Mouse (Mus musculus) limb, embryonic 12.5 days (tissue): Measurements from ENCODE around the gene Tmem50a. TPM values are rescaled to one million over a fixed set of nuclear protein-coding genes. Genes with fewer than 3 reads are reported as not detected.

Experiments
- ATAC-seq: fragments of 200-750 bp; cut with Nextera tagmentation; 2 replicates; pipeline ENCODE4 v1.8.0; 2017; ENCODE audit warnings: low read depth, moderate TSS enrichment; ENCODE audit not compliant: insufficient number of reproducible peaks, insufficient read depth, low FRiP score, low TSS enrichment
- H3K27ac ChIP-seq: fragments of 300-500 bp; sonication (generic); 2 replicates; pipeline ENCODE4 v1.5.1; 2016; ENCODE audit warnings: mild to moderate bottlenecking, moderate library complexity
- H3K27me3 ChIP-seq: fragments of 300-500 bp; sonication (generic); 2 replicates; pipeline ENCODE4 v1.6.1; 2016; ENCODE audit warnings: mild to moderate bottlenecking, moderate library complexity
- H3K36me3 ChIP-seq: fragments of 300-500 bp; sonication (generic); 2 replicates; pipeline ENCODE4 v1.6.1; 2016; ENCODE audit warnings: mild to moderate bottlenecking, moderate library complexity
- H3K4me1 ChIP-seq: fragments of 300-500 bp; sonication (generic); replicated peaks from 2 replicates; pipeline ENCODE4 v1.6.1; 2016
- H3K4me2 ChIP-seq: fragments of 300-500 bp; sonication (generic); 2 replicates; pipeline ENCODE4 v1.6.1; 2016; ENCODE audit warnings: mild to moderate bottlenecking, moderate library complexity
- H3K4me3 ChIP-seq: fragments of 300-500 bp; sonication (generic); replicated peaks from 2 replicates; pipeline ENCODE4 v1.5.1; 2016; ENCODE audit warnings: mild to moderate bottlenecking
- H3K9ac ChIP-seq: fragments of 300-500 bp; sonication (generic); replicated peaks from 2 replicates; pipeline ENCODE4 v1.6.1; 2016; ENCODE audit warnings: mild to moderate bottlenecking, moderate library complexity
- H3K9me3 ChIP-seq: fragments of 300-500 bp; sonication (generic); 2 replicates; pipeline ENCODE4 v1.6.1; 2016; ENCODE audit warnings: mild to moderate bottlenecking, moderate library complexity
- WGBS: fragments of 180-500 bp; shearing (Covaris S2); methylation state at CpG from one replicate; pipeline ENCODE4 v1.1.7; 2016; 5-methylcytosine and 5-hydroxymethylcytosine counted together
- polyA plus RNA-seq: library from polyadenylated mRNA; unstranded; fragments of >200 nt; fragmentation: Nextera tagmentation; extraction: Ambion mirVana; gene quantifications from 2 replicates; pipeline ENCODE4 v1.2.1, GENCODE M21; 2016

The Tmem50a gene
- polyA plus RNA-seq, 1 experiment from 2014 or later, result 159 TPM

DNA sequence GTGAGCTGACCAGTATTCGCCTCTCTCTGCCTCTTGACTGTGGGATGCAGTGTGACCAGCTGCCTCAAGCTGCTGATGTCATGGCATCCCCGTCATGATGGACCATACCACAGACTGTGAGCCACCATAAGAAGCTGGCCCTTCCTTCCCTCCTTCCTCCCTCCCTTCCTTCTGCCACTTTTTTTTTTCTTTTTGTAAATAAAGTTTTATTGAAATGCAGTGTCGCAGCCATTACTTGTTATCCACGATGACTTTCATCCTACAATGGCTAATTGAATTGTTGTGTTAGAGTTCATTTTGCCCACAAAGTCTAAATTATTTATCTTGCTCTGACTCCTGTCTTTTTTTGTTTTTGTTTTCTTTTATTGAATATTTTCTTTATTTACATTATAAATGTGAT, 56.3 kb downstream of the Tmem50a start:
- peaks cover 13% of the 10 kb centered on the region for H3K27me3 ChIP-seq
- H3K27ac ChIP-seq, result no peak overlapping the region
- H3K36me3 ChIP-seq, result no peaks in the 10 kb centered on the region
- H3K9me3 ChIP-seq, result no peaks in the 10 kb centered on the region
- 0 out of 2 replicates have a peak, but pooled peaks cover 13% of the 10 kb centered on the region for H3K4me1 ChIP-seq
- 86% methylated on average over 4 of the region's 4 CpGs for WGBS
- no peak overlapping the region for H3K4me3 ChIP-seq
- H3K4me2 ChIP-seq, result no peak overlapping the region
- no peak for ATAC-seq
- no peak overlapping the region for H3K9ac ChIP-seq

DNA sequence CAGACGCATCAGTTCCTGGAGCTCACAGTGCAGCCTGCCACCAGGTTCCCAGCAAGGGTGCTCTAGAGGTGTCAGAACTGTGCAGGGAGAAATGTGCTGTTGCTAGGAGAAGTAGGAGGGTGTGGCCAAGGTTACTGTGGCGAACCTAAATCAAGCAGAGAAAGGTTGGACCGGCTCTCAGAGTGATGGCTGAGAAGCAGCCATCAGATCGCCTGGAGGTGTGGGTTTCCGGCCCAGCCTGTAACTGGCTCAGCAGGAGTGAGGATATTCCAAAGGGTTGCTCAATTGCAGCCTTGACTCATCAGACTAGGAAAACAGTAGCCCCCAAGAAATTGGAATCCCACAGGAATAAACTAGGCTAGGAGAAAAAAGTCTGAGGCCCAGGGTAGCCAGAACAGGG, 58.3 kb downstream of the Tmem50a start:
- H3K36me3 ChIP-seq, result no peaks in the 10 kb centered on the region
- WGBS, result 17% methylated on average over 5 of the region's 5 CpGs
- H3K4me2 ChIP-seq, result no peak overlapping the region
- H3K4me1 ChIP-seq, result peaks cover 19% of the 10 kb centered on the region
- H3K4me3 ChIP-seq, result no peak overlapping the region
- H3K9me3 ChIP-seq, result no peaks in the 10 kb centered on the region
- H3K9ac ChIP-seq, result no peak overlapping the region
- peaks cover 13% of the 10 kb centered on the region for H3K27me3 ChIP-seq
- ATAC-seq, result no peak
- H3K27ac ChIP-seq, result no peak overlapping the region

DNA sequence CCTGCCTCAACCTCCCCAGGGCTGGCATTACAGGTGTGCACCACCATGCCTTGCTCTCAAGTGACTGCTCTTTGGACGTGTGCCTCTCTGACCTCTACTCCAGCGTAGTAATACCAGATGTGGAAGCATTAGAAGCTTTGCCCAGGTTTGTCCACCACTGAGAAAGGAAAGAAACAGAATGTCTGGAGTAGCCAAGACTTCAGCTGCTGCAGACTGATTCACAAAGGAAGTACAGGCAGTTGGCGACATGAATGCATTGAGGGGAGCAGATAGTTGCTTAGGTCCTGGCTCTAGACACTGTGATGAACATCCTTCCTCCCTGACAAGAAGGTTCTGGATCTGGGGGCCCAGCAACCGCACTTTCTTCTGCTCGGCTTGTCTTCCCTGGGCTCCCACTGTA, 58.8 kb downstream of the Tmem50a start:
- Histone ChIP-seq H3K36me3 (no peaks in the 10 kb centered on the region), H3K4me1 (peaks cover 24% of the 10 kb centered on the region), H3K4me3 (no peak overlapping the region), H3K27ac (no peak overlapping the region), H3K9ac (0 out of 2 replicates have a peak overlapping the region, but pooled peaks have one; percentile 27), H3K9me3 (no peaks in the 10 kb centered on the region), H3K27me3 (peaks cover 13% of the 10 kb centered on the region), H3K4me2 (no peak overlapping the region)
- ATAC-seq, result no peak
- 50% methylated on average over 5 of the region's 5 CpGs for WGBS

DNA sequence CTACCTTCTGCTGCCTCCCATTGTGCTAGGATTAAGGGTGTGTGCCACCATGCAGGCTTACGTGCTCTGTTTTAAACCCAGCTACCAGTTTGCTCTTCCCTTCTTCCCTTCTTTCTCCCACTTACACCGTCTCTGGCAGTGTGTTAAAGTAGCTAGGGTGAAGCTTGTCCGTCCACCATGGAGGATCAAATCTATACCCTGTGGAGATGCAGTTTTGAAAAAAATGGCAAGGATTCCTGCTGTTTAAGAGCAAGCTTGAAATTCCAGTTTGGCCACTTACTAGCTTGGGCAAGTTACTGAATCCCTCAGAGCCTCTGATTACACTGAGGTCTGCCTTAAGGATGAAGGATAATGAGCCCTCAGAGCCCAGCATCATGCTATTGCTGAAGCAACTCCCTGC, 59.5 kb downstream of the Tmem50a start:
- no peak overlapping the region for H3K9ac ChIP-seq
- no peak for ATAC-seq
- peaks cover 26% of the 10 kb centered on the region for H3K4me1 ChIP-seq
- no peak overlapping the region for H3K4me2 ChIP-seq
- H3K36me3 ChIP-seq, result no peaks in the 10 kb centered on the region
- no peak overlapping the region for H3K27ac ChIP-seq
- H3K9me3 ChIP-seq, result no peaks in the 10 kb centered on the region
- H3K27me3 ChIP-seq, result peaks cover 13% of the 10 kb centered on the region
- WGBS, result 50% methylated on average over 3 of the region's 3 CpGs
- no peak overlapping the region for H3K4me3 ChIP-seq

DNA sequence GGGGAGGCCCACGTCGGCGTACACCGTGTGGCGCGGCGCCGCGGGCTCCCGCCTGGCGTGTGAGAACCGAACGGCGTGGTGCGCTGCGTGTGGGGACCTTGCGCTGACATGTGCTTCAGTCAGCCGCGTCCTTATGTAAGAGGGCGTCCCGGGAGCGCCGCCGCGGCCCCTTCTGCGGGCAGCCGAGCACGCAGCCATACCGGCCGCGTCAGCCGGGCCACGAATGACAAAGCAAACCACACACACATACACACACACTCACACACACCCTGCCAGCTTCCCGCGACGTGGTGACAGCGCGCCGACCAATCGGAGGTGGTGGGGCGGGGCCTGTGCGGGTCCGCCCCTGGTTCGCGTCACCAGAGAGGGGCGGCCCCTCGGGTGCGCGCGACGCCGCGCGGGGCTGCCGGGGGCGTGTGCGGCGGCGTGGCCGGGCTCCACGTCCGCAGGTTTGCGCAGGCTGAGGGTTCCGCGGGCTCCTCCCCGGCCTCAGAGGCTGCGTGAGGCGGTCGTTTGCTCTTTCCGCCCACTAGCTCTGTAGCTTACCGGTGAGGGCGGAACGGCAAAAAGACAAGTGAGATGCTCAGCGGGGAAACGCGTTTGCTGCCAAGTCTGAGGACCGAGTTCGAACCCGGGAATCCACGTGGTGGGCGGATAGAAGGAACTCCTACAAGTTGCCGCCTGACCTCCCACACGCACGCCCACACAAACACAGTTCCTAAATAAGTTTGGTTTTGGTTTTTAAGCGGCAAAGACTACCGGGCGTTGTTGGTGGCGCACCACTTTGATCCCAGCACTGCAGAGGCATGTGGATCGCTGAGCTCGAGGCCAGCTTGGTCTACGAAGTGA, 61.0 kb downstream of the Tmem50a start:
- Histone ChIP-seq H3K4me3 (peak overlapping the region; percentile 100), H3K27me3 (peaks cover 13% of the 10 kb centered on the region), H3K9me3 (no peaks in the 10 kb centered on the region), H3K4me2 (peak overlapping the region; percentile 76), H3K36me3 (no peaks in the 10 kb centered on the region), H3K4me1 (peaks cover 26% of the 10 kb centered on the region), H3K9ac (peak overlapping the region; percentile 56), H3K27ac (peak overlapping the region; percentile 86)
- WGBS, result under 1% methylated on average over 91 of the region's 91 CpGs
- ATAC-seq, result peak; percentile 90

DNA sequence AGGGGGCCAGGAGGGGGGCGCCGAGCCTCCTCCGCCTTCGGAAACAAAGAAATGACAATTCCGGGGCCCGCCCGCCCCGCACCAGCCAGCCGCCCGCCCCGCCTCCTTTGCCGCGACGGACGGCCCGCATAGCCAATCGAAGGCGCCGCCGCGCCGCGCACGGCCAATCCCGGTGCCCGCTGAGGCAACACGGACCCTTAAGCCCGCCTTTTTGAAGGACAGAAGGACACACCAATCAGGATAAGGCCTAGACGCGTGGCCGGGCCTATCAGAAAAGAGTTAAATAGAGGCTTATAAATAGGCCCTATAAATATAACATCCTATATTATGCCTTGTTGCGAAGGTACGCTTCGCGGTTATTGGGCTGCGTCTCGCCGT, 61.6 kb downstream of the Tmem50a start, which contains the start of gene Maco1:
Gene Maco1, minus strand, starts transcription at position 87 of the 378 bp plus-strand sequence.
- ATAC-seq, result peak; percentile 95

DNA sequence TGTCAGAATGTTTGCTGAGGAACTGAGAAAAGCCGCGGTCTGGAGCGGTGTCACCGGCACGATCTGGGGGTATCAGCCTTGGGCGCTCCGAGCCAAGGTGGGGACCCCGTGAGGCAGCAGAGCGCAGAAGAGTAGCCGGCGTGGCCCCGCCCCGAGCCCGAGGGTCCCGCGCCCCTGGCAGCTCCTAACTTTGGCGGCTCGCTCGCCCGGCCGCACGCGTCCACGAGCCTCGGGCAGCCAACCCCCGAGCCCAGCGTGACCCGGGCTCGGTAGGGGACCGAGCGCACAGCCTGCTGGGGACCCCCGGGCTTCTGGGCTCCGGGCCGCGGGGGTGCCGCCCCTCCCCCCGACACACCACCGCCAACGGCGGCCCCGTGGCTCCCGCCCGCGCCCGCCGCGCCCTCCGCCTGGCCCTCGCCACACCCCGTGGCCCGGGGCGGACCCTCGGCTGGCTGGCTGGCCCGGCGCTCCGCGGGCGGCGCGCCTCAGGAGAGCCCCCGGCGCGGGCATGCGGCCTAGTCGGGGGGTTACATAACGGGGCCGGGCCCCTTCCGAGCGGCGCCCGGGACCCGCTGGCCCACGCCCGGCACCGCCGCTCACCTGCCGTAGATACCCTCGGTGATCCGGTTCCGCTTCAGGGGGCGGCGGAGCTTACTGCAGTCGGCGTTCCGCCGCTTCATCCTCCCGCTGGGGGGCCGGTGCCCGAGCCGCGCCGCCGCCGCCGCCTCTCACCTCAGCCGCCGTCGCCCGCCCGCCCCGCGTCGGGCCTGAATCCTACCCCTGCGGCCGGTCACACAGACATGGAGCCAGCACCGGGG, 62.2 kb downstream of the Tmem50a start:
- H3K4me3 ChIP-seq, result peak overlapping the region; percentile 100
- no peaks in the 10 kb centered on the region for H3K9me3 ChIP-seq
- 1% methylated on average over 94 of the region's 106 CpGs for WGBS
- peaks cover 33% of the 10 kb centered on the region for H3K4me1 ChIP-seq
- H3K4me2 ChIP-seq, result peak overlapping the region; percentile 76
- H3K36me3 ChIP-seq, result no peaks in the 10 kb centered on the region
- H3K9ac ChIP-seq, result peak overlapping the region; percentile 99
- peak overlapping the region; percentile 92 for H3K27ac ChIP-seq
- peaks cover 13% of the 10 kb centered on the region for H3K27me3 ChIP-seq
- ATAC-seq, result peak; percentile 10; the same call in 1 of the 2 replicates

More for the DNA sequence above, 61.6 kb downstream of the Tmem50a start, which contains the start of gene Maco1:
- under 1% methylated on average over 38 of the region's 38 CpGs for WGBS
- Histone ChIP-seq H3K27me3 (peaks cover 13% of the 10 kb centered on the region), H3K4me3 (peak within 1 kb of the TSS; percentile 100), H3K9ac (peak within 1 kb of the TSS; percentile 99), H3K4me1 (peaks cover 27% of the 10 kb centered on the region), H3K36me3 (no peaks in the 10 kb centered on the region), H3K9me3 (no peaks in the 10 kb centered on the region), H3K27ac (peak within 1 kb of the TSS; percentile 92), H3K4me2 (peak within 1 kb of the TSS; percentile 76)

DNA sequence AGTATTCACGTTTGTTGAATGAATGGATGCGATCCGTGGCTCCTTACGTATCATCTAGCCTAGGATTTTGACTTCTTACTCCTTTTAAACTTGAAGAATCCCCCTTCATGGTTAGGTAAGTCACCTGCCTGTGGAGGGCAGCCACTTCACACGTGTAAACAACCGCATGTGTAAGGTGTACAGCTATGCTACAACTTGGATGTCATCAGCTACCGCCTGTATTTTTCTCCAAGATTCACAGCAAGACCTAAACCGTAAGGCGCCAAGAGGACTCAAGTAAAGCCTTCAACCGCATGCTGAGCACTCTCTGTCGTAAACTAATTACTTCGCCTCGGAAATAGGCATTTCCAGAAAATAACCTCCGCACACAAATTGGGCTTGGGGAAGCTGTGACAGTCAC, 62.9 kb downstream of the Tmem50a start:
- Histone ChIP-seq H3K27me3 (peaks cover 13% of the 10 kb centered on the region), H3K27ac (peak overlapping the region; percentile 92; the same call in 1 of the 2 replicates), H3K9ac (peak overlapping the region; percentile 99), H3K4me2 (peak overlapping the region; percentile 76), H3K4me1 (peaks cover 38% of the 10 kb centered on the region), H3K36me3 (no peaks in the 10 kb centered on the region), H3K9me3 (no peaks in the 10 kb centered on the region), H3K4me3 (peak overlapping the region; percentile 100)
- 13% methylated on average over 14 of the region's 14 CpGs for WGBS
- no peak for ATAC-seq

DNA sequence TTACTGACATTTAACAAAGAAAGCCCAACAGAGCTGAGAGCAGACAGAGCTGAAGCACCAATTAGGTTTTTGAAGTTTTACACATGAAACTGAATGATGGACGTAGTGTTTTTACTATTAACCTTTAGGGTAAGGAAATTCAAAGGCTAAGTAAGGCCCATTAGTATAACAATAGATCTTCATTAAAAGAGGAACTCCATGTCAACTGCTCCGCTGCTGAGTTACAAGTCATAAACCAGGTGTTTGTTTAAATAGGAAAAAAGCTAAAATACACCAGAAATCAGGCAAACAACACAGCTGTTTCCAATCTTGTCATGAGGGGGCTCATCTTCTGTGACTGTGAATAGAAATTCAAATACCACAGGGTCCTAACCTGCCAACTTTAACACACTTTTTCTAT, 63.6 kb downstream of the Tmem50a start:
- H3K4me3 ChIP-seq, result peak overlapping the region; percentile 100
- 24% methylated on average over 2 of the region's 2 CpGs for WGBS

DNA sequence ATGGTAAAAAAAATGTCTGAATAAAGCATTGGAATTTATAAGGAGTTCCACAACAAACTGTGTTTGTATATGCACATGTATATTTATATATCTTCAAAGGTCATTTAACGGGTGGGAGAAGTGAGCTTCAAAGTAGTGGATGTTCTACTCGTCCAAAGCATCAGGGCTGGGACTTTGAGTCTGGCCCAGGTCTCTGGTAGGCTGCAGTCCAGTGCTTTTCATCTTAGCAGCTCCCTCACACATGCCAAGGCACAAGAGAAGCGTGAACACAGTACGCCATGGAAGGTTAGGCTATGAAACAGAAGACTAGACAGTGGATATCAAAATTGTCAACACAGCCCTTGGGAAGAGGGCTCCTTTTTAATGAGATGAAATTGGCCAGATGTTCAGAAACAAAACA, 64.3 kb downstream of the Tmem50a start:
- H3K4me3 ChIP-seq, result no peak overlapping the region; the same call in 1 of the 2 replicates
- H3K9ac ChIP-seq, result no peak overlapping the region
- ATAC-seq, result no peak
- no peaks in the 10 kb centered on the region for H3K36me3 ChIP-seq
- no peak overlapping the region for H3K27ac ChIP-seq
- peaks cover 30% of the 10 kb centered on the region for H3K4me1 ChIP-seq
- WGBS, result 74% methylated on average over 4 of the region's 4 CpGs
- H3K27me3 ChIP-seq, result 0 out of 2 replicates have a peak, but pooled peaks cover 5% of the 10 kb centered on the region
- H3K4me2 ChIP-seq, result no peak overlapping the region
- H3K9me3 ChIP-seq, result no peaks in the 10 kb centered on the region

More for the DNA sequence above, 63.6 kb downstream of the Tmem50a start:
- H3K4me1 ChIP-seq, result peaks cover 33% of the 10 kb centered on the region
- H3K9me3 ChIP-seq, result no peaks in the 10 kb centered on the region
- no peak overlapping the region for H3K9ac ChIP-seq
- no peak for ATAC-seq
- H3K27ac ChIP-seq, result no peak overlapping the region
- H3K4me2 ChIP-seq, result peak overlapping the region; percentile 76
- peaks cover 11% of the 10 kb centered on the region for H3K27me3 ChIP-seq
- H3K36me3 ChIP-seq, result no peaks in the 10 kb centered on the region
